Comparison of ENCODE assay signal across 8 mouse cellular contexts in genomic region chr2:30769187-30769586, GRCm38 (mm10). TPM values are rescaled to one million over a fixed set of nuclear protein-coding genes. Genes with fewer than 3 reads are reported as not detected.
DNase-seq lines count a peak whose midpoint lies in the region; ATAC-seq and TF ChIP-seq lines count a peak whose summit lies in the region.
"Had no signal": no experiment of that assay in that cellular context is flagged by ENCODE, and none has a peak within 500 bp of the region (broad histone marks: within the 10 kb centered on the region; RNA-seq: fewer than 3 reads in every experiment).

No protein-coding gene starts in this region.

- H3K9ac ChIP-seq in hindbrain, embryonic 14.5 days, result no peak overlapping the region
- H3K9ac ChIP-seq in hindbrain, embryonic 16.5 days (ENCODE audit: low read depth, low read length), result no peak overlapping the region
- H3K9ac ChIP-seq in ES-Bruce4 (ENCODE audit: low read depth, poor library complexity, severe bottlenecking), result no peak overlapping the region
- H3K9ac ChIP-seq: stomach, embryonic 15.5 days had no signal

- H3K4me2 ChIP-seq in hindbrain, embryonic 14.5 days (replicated peaks), result no peak overlapping the region
- no peak overlapping the region for H3K4me2 ChIP-seq in hindbrain, embryonic 16.5 days (ENCODE audit: low read length)
- H3K4me2 ChIP-seq: stomach, embryonic 15.5 days had no signal

- TF ChIP-seq POLR2A in ES-Bruce4 (IDR thresholded peaks at IDR 0.05; ENCODE audit: insufficient read depth, low read length), result no peak

- TF ChIP-seq CTCF in ES-Bruce4 (IDR thresholded peaks at IDR 0.05; ENCODE audit: low read depth, low read length), result peak; percentile 12

- ATAC-seq in hindbrain, embryonic 14.5 days (ENCODE audit: low FRiP score), result no peak
- ATAC-seq in hindbrain, embryonic 16.5 days, result no peak
- no peak for ATAC-seq in activated CD4-positive, CD25-positive, alpha-beta regulatory T cell, adult 4 months

- H3K4me1 ChIP-seq in hindbrain, embryonic 14.5 days (replicated peaks; ENCODE audit: control insufficient read depth, insufficient read depth, low read length), result peaks cover 24% of the 10 kb centered on the region
- peaks cover 22% of the 10 kb centered on the region for H3K4me1 ChIP-seq in hindbrain, embryonic 16.5 days (ENCODE audit: control insufficient read depth, insufficient read depth, low read depth, low read length)
- peaks cover 6% of the 10 kb centered on the region for H3K4me1 ChIP-seq in ES-Bruce4 (ENCODE audit: control insufficient read depth, insufficient read depth, low read length)
- peaks cover 44% of the 10 kb centered on the region for H3K4me1 ChIP-seq in limb, embryonic 10.5 days

- 0 out of 2 replicates have a peak overlapping the region, but pooled peaks have one; percentile 9 for H3K27ac ChIP-seq in hindbrain, embryonic 14.5 days
- H3K27ac ChIP-seq in hindbrain, embryonic 16.5 days (ENCODE audit: low read depth, low read length), result no peak overlapping the region
- no peak overlapping the region for H3K27ac ChIP-seq in ES-Bruce4 (ENCODE audit: insufficient read depth, low read length)
- H3K27ac ChIP-seq in limb, embryonic 10.5 days, result 0 out of 2 replicates have a peak overlapping the region, but pooled peaks have one; percentile 15
- H3K27ac ChIP-seq: stomach, embryonic 15.5 days had no signal

- WGBS in hindbrain, embryonic 14.5 days, result 55% methylated on average over 6 of the region's 6 CpGs
- whole genome bisulfite sequencing in hindbrain, embryonic 16.5 days, result 57% methylated on average over 6 of the region's 6 CpGs
- WGBS in limb, embryonic 10.5 days, result 53% methylated on average over 6 of the region's 6 CpGs

- no peak overlapping the region for H3K4me3 ChIP-seq in hindbrain, embryonic 14.5 days (replicated peaks; ENCODE audit: low read length)
- no peak overlapping the region for H3K4me3 ChIP-seq in hindbrain, embryonic 16.5 days (ENCODE audit: low read length)
- no peak overlapping the region for H3K4me3 ChIP-seq in ES-Bruce4 (ENCODE audit: low read depth, low read length)
- no peak overlapping the region for H3K4me3 ChIP-seq in limb, embryonic 10.5 days
- H3K4me3 ChIP-seq: stomach, embryonic 15.5 days had no signal

- H3K36me3 ChIP-seq in hindbrain, embryonic 14.5 days (replicated peaks; ENCODE audit: control insufficient read depth, insufficient read depth), result no peaks in the 10 kb centered on the region
- no peaks in the 10 kb centered on the region for H3K36me3 ChIP-seq in hindbrain, embryonic 16.5 days (ENCODE audit: control insufficient read depth, insufficient read depth, low read length)
- H3K36me3 ChIP-seq in ES-Bruce4 (ENCODE audit: control insufficient read depth, insufficient read depth, low read length, poor library complexity, severe bottlenecking), result no peaks in the 10 kb centered on the region
- H3K36me3 ChIP-seq in limb, embryonic 10.5 days, result peaks cover 4% of the 10 kb centered on the region; the same call in 1 of the 2 replicates
- H3K36me3 ChIP-seq: stomach, embryonic 15.5 days had no signal

- H3K9me3 ChIP-seq in hindbrain, embryonic 14.5 days (ENCODE audit: control insufficient read depth, low read length), result no peaks in the 10 kb centered on the region
- H3K9me3 ChIP-seq in hindbrain, embryonic 16.5 days (ENCODE audit: control insufficient read depth, low read length), result peaks cover 4% of the 10 kb centered on the region
- H3K9me3 ChIP-seq in ES-Bruce4 (replicated peaks; ENCODE audit: control insufficient read depth, insufficient read depth, low read length, poor library complexity, severe bottlenecking), result no peaks in the 10 kb centered on the region
- H3K9me3 ChIP-seq in limb, embryonic 10.5 days (replicated peaks), result peaks cover 4% of the 10 kb centered on the region; the same call in 1 of the 2 replicates
- H3K9me3 ChIP-seq: stomach, embryonic 15.5 days had no signal

- TF ChIP-seq EP300 in ES-Bruce4 (IDR thresholded peaks at IDR 0.05; ENCODE audit: insufficient read depth, low read depth, low read length), result no peak

- H3K27me3 ChIP-seq in hindbrain, embryonic 14.5 days (ENCODE audit: control insufficient read depth, insufficient read depth, low read length), result no peaks in the 10 kb centered on the region
- no peaks in the 10 kb centered on the region for H3K27me3 ChIP-seq in hindbrain, embryonic 16.5 days (replicated peaks; ENCODE audit: control insufficient read depth, insufficient read depth, low read length)
- H3K27me3 ChIP-seq in ES-Bruce4 (ENCODE audit: control insufficient read depth, insufficient read depth, low read length, poor library complexity, severe bottlenecking), result 0 out of 2 replicates have a peak, but pooled peaks cover 1% of the 10 kb centered on the region
- H3K27me3 ChIP-seq in limb, embryonic 10.5 days (ENCODE audit: low read depth, poor library complexity, severe bottlenecking), result 0 out of 2 replicates have a peak, but pooled peaks cover 5% of the 10 kb centered on the region
- H3K27me3 ChIP-seq: stomach, embryonic 15.5 days had no signal

- DNase-seq in hindbrain, embryonic 14.5 days (ENCODE audit: low spot score), result no peak
- DNase-seq in 416B (ENCODE audit: low read depth), result peak; percentile 83
- DNase-seq in limb, embryonic 10.5 days (ENCODE audit: low spot score), result no peak
- no peak for DNase-seq in MN1 (ENCODE audit: low spot score)

RNA-seq across cellular contexts. Expression of gene 1700001O22Rik, which starts 34.3 kb away (rescaled TPM):
- polyA plus RNA-seq in hindbrain, embryonic 14.5 days (2014; fragmentation: Nextera tagmentation; extraction: Ambion mirVana), result 0.87 and 2.1 TPM in 2 replicates
- polyA plus RNA-seq in hindbrain, embryonic 16.5 days (2015; fragmentation: Nextera tagmentation; extraction: Ambion mirVana), result 1.4 and 1.5 TPM in 2 replicates
- polyA plus RNA-seq in ES-Bruce4 (2011; ENCODE audit: insufficient read depth, insufficient read length, low read depth, missing spikeins), result 2.2 and 2.4 TPM in 2 replicates
- polyA plus RNA-seq in limb, embryonic 10.5 days (2016; fragmentation: Nextera tagmentation; extraction: Ambion mirVana), result 2.1 and 4.0 TPM in 2 replicates
- polyA plus RNA-seq in activated CD4-positive, CD25-positive, alpha-beta regulatory T cell, adult 4 months (2017; shearing (Covaris generic)), result under 1 TPM; 0.73 to 0.76 TPM

RNA-seq across cellular contexts. Expression of gene Ntmt1, which starts 38.4 kb away (rescaled TPM):
- polyA plus RNA-seq in hindbrain, embryonic 14.5 days (2014; fragmentation: Nextera tagmentation; extraction: Ambion mirVana), result 102 and 103 TPM in 2 replicates
- 99.3 and 108 TPM in 2 replicates for polyA plus RNA-seq in hindbrain, embryonic 16.5 days (2015; fragmentation: Nextera tagmentation; extraction: Ambion mirVana)
- 42.6 and 46.3 TPM in 2 replicates for polyA plus RNA-seq in ES-Bruce4 (2011; ENCODE audit: insufficient read depth, insufficient read length, low read depth, missing spikeins)
- 138 and 141 TPM in 2 replicates for polyA plus RNA-seq in limb, embryonic 10.5 days (2016; fragmentation: Nextera tagmentation; extraction: Ambion mirVana)
- polyA plus RNA-seq in activated CD4-positive, CD25-positive, alpha-beta regulatory T cell, adult 4 months (2017; shearing (Covaris generic)), result 10 to 100 TPM; 28.2 to 38.9 TPM

Comparison
In these comparisons a context has a peak if more than half of its experiments do, and no peak if none do; other contexts are left out.
1. H3K27ac ChIP-seq: peak in hindbrain, embryonic 14.5 days (single experiment) and limb, embryonic 10.5 days (single experiment); none in hindbrain, embryonic 16.5 days (single experiment) and ES-Bruce4 (single experiment).